Mouse (Mus musculus) CD4-positive naive resting alpha-beta T cell, adult 57 days (primary cell): Measurements from ENCODE around the gene Mup1. TPM values are rescaled to one million over a fixed set of nuclear protein-coding genes. Genes with fewer than 3 reads are reported as not detected.

Experiments
- total RNA-seq: library from RNA; stranded (reverse); gene quantifications from one replicate; pipeline ENCODE4 v1.2.4, GENCODE M21; 2023

Mup1 gene
- total RNA-seq: not detected

DNA sequence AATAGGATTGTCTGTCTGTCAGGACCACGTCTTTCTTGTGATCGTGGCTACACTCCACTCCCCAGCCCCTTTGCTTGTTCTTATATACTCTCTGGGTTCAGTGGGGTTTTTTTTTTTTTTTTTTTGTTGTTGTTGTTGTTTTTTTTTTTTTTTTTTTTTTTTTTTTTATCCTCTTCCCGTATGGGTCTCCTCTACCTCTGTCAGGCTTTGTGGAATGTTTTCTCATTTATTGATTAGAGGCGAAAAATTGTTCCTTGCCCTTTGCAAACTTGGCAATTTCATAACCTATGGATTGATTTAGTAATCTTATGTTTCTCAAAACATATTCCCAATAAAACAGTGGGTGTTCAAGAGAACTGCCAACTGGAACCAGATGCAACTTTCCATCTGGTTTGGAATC lies at the start of gene Mup1:
Gene Mup1 (minus strand): TSS at position 101 of the 400 bp plus-strand sequence.

Other genes with a start within 250 kb of the Mup1 start
- gene Mup9, start 80.0 kb downstream of the Mup1 start, total RNA-seq: not detected
- gene Mup10, start 80.2 kb upstream of the Mup1 start, total RNA-seq: not detected
- gene Mup11, start 160.5 kb upstream of the Mup1 start, total RNA-seq: not detected
- not detected for gene Mup12, start 239.4 kb upstream of the Mup1 start, total RNA-seq